Comparison of ENCODE assay signal across 8 mouse cellular contexts in the genomic region with DNA sequence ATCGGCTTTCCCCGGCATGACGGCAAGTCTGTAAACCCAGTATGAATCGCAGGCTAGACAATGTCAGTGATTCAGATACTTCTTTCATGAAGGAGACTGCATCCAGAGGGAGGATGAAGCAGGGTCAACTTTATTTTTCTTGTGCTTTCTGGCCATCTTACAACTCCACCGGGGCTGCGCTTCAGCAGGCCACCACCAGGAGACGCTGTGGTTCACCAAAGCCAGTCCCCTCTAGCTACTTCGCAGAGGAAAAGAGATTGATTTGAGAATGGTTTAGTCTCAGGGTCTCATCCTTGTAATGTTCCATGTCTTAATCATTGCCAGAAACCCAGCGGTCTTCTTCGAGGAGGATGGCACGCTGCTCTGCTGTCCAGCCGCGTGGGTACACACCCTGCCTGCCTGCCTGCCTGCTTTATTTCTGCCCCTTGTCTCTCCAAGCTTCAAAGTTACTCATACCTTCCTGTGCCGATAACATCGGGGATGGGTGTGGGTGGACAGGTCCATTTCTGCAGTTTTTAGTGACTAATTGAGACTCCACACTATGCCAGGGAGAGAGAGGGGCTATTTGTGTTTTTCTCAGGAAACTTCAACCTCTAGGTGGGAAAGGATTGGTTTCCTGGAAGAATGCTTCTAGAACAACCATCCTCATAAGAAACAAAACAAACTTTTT. TPM values are rescaled to one million over a fixed set of nuclear protein-coding genes. Genes with fewer than 3 reads are reported as not detected.
DNase-seq lines count a peak whose midpoint lies in the region; ATAC-seq and TF ChIP-seq lines count a peak whose summit lies in the region.

No protein-coding gene starts in this region.

- H3K4me3 ChIP-seq in cerebellum, adult 2 months (replicated peaks; ENCODE audit: insufficient read depth, low read depth, low read length), result no peak overlapping the region
- H3K4me3 ChIP-seq in forebrain, embryonic 16.5 days (replicated peaks; ENCODE audit: low read length), result no peak overlapping the region

- H3K9ac ChIP-seq in forebrain, embryonic 16.5 days (replicated peaks; ENCODE audit: low read depth, low read length), result no peak overlapping the region

- H3K4me2 ChIP-seq in forebrain, embryonic 16.5 days (ENCODE audit: low read length), result no peak overlapping the region

- peak in 1 of 2 experiments; percentile 22 for DNase-seq in cerebellum, adult 2 months
- DNase-seq in right cerebral cortex, postnatal 4 days, result peak; percentile 25
- no peak for DNase-seq in right cerebral cortex, postnatal 14 days
- DNase-seq in kidney, postnatal 10 days, result peak; percentile 44
- DNase-seq in retina, postnatal 1 day, result peak; percentile 41
- DNase-seq in right cerebral cortex, adult 18-20 months, result no peak

- no peaks in the 10 kb centered on the region for H3K36me3 ChIP-seq in forebrain, embryonic 16.5 days (ENCODE audit: control insufficient read depth, insufficient read depth)

- peak; percentile 61 for TF ChIP-seq CTCF in cerebellum, adult 2 months (IDR thresholded peaks at IDR 0.05; ENCODE audit: borderline replicate concordance, insufficient read depth, low read depth, low read length)

- H3K27me3 ChIP-seq in cerebellum, adult 2 months (ENCODE audit: control insufficient read depth, insufficient read depth, low read length), result no peaks in the 10 kb centered on the region
- H3K27me3 ChIP-seq in forebrain, embryonic 16.5 days (replicated peaks; ENCODE audit: control insufficient read depth, insufficient read depth, low read length), result no peaks in the 10 kb centered on the region

- no peak for ATAC-seq in cerebellum, adult (ENCODE audit: insufficient number of reproducible peaks, low FRiP score, low TSS enrichment)
- ATAC-seq in forebrain, embryonic 16.5 days, result no peak

- TF ChIP-seq POLR2A in cerebellum, adult 2 months (IDR thresholded peaks at IDR 0.05; ENCODE audit: borderline replicate concordance, insufficient read depth, low read length), result no peak

- no peaks in the 10 kb centered on the region for H3K4me1 ChIP-seq in cerebellum, adult 2 months (ENCODE audit: control insufficient read depth, insufficient read depth, low read length)
- H3K4me1 ChIP-seq in forebrain, embryonic 16.5 days (replicated peaks; ENCODE audit: control insufficient read depth, insufficient read depth, low read length), result no peaks in the 10 kb centered on the region

- no peak overlapping the region for H3K27ac ChIP-seq in cerebellum, adult 2 months (ENCODE audit: insufficient read depth, low read length)
- H3K27ac ChIP-seq in forebrain, embryonic 16.5 days (ENCODE audit: low read length), result no peak overlapping the region

- H3K9me3 ChIP-seq in forebrain, embryonic 16.5 days (ENCODE audit: control insufficient read depth, low read length), result 0 out of 2 replicates have a peak, but pooled peaks cover 2% of the 10 kb centered on the region

- WGBS in cerebellum, adult 2 months, result 70% methylated on average over 15 of the region's 15 CpGs
- WGBS in forebrain, embryonic 16.5 days, result 76% methylated on average over 15 of the region's 15 CpGs

RNA-seq across cellular contexts. Expression of a gene that starts 31.1 kb away (rescaled TPM):
- polyA plus RNA-seq in cerebellum, adult 2 months (2012; rRNA removed), result 33.3 TPM in 2 replicates
- 17.9 and 20.9 TPM in 2 replicates for polyA plus RNA-seq in forebrain, embryonic 16.5 days (2015; fragmentation: Nextera tagmentation; extraction: Ambion mirVana)

RNA-seq across cellular contexts. Expression of a gene that starts 31.5 kb away (rescaled TPM):
- polyA plus RNA-seq in cerebellum, adult 2 months (2012; rRNA removed), result 27.9 and 28.2 TPM in 2 replicates
- polyA plus RNA-seq in forebrain, embryonic 16.5 days (2015; fragmentation: Nextera tagmentation; extraction: Ambion mirVana), result 4.7 and 5.9 TPM in 2 replicates

Comparison
In these comparisons a context has a peak if more than half of its experiments do, and no peak if none do; other contexts are left out.
1. DNase-seq: peak in right cerebral cortex, postnatal 4 days (single experiment), kidney, postnatal 10 days (single experiment) and retina, postnatal 1 day (single experiment); none in right cerebral cortex, postnatal 14 days (single experiment) and right cerebral cortex, adult 18-20 months (single experiment).